Mouse (Mus musculus): Measurements from ENCODE around the gene Clcnka. TPM values are rescaled to one million over a fixed set of nuclear protein-coding genes. Genes with fewer than 3 reads are reported as not detected.
A peak's percentile ranks its signal among the peaks of the same experiment; 100 is the strongest.

The Clcnka gene
- total RNA-seq, 2 experiments from 2014 or later: not detected

DNA sequence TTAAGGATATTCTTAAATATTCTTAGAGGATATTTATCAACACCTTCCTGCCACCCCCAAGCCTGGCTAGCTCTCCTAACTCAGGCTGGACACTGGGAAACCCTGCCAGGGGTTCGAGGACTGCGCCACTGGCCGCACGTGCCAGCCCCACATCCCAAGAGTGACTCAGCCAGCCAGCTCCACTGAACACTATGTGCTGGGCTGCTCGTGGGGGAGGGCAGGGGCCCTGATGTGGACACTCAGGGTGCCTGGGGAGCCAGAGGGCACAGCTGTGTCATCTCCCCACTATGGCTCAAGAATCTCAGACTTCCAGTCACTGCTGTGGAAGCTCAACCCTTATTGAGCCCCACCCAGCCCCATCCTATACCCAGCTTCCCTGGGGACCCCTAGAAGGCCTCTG is 24.8 kb upstream of the Clcnka start:
- no peak for ATAC-seq (replicated peaks; ENCODE audit: low FRiP score, poor library complexity, severe bottlenecking)

DNA sequence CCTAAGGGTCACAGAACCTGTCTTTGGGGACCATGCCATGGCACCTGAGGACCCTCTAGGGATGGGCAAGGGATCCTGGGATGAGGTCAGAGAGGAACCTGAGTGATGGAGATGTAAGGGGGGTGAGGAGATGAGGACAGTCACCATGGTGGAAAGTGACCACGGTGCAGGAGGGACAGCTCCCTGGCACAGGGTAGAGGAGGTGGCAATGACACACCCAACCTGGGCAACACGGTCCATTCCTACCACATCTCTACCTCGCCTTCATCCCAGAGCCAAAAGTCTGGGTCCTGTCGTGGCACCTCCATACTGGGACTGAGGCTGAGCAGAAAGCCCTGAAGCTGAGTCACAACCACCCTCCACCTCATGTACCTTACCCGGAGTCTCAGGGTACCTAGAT is 24.3 kb upstream of the Clcnka start:
- ATAC-seq (replicated peaks; ENCODE audit: low FRiP score, poor library complexity, severe bottlenecking): no peak

DNA sequence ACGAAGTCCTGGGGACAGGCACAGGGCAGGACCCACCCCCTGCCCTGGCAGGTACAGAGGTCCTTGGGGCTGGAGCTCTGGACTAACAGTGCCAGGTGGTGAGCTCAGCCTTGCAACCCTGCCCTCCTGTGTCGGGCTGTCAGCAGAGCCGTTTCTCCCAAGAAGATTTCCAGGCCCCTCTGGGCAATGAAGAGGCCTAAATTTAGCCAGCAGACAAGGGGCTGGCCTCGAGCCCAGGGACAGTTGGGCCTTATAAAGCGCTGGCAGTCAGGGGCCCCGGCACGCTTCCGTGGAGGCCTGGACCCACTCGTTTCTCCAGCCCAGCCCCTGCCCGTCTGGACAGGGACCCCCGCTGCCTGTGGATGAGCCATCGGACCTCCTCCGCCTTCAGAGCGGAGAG is 22.9 kb upstream of the Clcnka start:
- ATAC-seq (replicated peaks; ENCODE audit: low FRiP score, poor library complexity, severe bottlenecking): no peak

DNA sequence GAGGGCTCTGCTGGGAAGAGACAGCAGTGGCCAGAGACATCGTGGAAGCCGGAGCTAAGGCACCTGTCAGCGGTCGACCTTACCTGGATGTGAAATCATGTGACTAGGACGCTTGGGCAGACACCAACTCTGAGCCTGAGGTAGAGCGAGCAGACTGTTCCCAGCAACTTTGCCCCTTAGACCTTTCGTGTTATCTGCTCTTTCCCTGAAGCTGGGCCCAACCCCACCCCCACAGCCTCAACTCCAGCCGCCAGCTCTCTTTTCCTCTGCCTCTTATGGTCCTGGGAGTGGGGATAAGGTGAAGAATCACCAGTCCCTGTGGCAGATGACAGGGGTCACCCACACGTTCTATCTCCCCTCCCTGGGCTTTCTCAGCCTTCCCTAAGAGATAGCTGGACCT is 22.4 kb upstream of the Clcnka start:
- no peak for ATAC-seq (replicated peaks; ENCODE audit: low FRiP score, poor library complexity, severe bottlenecking)

DNA sequence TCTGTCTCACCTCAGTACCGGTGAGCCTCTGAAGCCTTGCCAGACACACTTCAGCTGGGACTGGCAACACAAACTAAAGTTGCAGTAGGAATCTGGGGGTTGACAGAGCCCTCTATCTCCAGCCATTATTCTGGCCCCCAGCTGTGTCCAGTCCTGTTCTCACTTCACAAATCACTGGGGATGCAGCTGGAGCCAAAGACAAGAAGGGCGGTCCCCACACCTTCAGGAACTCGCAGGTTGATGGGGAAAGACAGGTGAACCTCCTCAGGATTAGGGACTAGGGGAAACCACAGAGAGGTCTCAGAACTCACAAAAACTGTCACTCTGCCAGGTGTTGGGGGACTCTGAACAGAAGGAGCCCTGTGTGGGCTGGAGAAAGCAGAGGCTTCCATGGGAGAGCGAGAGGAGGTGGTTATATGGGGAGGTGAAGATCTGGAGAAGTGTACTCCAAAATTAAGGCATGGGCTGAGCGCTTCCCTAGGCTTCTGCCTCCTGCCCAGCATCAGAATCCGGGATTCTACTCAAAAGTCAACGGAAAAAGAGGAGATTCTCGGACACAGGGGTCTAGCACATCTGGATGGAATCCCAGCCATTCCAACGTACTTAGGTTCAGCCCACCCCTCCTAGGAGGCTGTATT is 21.8 kb upstream of the Clcnka start, which contains the start of gene Hspb7:
Gene Hspb7 (plus strand): TSS at position 588 of the 638 bp plus-strand sequence.
- no peak for ATAC-seq (replicated peaks; ENCODE audit: low FRiP score, poor library complexity, severe bottlenecking)

DNA sequence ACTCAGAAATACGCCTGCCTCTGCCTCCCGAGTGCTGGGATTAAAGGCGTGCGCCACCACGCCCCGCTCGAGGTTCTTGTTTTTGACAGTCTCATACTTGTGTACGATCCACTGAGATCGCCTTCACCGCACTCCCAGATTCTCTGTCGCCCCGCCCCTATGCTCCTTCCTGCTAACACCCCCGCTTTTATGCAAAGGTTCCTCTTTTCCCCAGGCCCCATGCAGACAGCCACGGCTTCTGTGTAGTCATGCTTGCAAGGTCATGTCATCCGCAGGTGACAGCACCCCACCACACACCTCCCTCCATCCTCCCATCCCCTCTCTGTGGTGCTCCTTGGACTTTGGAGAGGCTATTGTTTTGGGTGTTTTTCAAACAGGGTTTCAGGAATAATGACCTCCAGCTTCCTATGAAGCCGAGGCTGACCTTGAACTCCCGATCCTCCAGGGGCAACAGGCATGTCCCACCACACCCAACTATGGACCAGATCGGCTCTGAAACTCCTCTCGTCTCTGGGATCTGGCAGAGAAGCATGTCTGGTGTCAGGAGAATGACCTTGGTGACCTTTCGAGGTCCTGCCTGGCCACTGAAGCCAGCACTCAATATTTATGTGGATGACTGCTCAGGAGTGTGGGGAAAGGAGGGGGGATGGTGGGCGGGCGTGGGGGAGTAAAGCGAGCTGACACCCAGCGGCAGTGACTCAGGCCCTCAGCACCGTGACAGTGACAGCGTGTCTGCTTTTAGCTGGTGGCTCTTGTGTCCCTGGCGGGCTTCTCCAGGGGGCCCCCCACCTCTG is 21.1 kb upstream of the Clcnka start:
- ATAC-seq (replicated peaks; ENCODE audit: low FRiP score, poor library complexity, severe bottlenecking): no peak

DNA sequence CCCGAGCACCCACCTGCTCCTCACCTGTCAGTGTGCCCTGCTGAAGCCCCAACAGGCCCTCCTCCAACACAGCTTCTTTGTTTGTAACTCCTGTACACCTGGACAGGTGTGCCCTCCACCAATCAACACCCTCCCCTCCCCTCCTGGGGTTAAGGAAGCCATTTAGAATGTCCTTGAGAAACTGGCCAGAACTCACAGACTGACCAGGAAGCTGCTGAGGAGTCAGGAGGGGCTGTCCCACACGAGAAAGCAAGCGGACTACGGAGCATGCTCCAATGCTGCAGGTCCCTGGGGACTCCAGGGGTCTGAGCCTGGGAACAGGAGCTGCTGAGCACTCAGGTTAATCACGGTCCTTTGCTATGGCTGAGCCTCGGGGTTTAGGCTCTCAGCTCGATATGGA is 17.4 kb upstream of the Clcnka start, which contains the start of gene Clcnkb:
Gene Clcnkb (minus strand): TSS at position 91 of the 400 bp plus-strand sequence.
- no peak for ATAC-seq (replicated peaks; ENCODE audit: low FRiP score, poor library complexity, severe bottlenecking)

DNA sequence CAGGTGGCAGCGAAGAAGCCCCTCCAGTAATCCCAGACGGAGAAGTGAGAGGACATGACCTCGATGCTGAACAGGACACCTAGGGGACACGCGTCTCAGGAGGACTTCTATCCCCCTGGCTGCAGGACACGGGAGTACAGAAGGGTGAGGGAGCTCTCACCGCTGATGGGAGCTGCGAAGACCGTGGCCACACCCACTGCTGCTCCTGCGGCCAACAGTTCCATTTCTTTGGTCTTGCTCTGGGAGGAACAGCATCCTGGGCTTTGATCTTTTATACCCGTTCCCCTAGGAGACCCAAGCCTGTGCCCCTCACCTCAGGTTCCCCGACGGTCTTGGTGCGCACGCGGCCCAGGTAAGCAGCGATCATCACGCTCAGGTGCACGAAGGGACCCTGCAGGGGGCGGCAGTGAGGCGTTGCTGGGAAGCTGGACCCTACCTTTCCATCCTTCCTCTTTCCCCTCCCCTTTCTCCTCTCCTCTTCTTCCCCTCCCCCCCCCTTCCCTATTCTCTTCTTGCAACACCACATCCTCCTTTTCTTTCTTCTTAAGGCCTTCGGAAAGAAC is 13.0 kb upstream of the Clcnka start:
- ATAC-seq (replicated peaks; ENCODE audit: low FRiP score, poor library complexity, severe bottlenecking): no peak

DNA sequence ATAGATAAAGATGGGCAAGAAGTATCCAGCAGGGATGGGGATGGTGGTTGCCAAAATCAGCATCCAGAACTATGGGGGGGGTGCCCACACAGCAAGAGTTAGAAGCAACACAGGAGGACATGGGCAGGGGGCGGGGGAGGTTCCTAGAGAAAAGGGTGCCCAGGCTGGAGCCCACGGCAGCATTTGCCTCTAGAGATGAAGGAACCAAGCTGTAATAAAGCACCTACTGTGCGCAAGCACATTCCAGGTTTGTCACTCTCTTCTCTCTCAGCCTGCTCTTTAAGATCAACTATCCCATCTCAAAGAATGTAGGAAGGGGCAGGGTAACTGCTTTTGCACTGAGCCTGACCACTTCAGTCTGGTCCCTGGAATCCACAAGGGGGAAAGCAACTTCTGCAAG is 10.1 kb upstream of the Clcnka start:
- no peak for ATAC-seq (replicated peaks; ENCODE audit: low FRiP score, poor library complexity, severe bottlenecking)

DNA sequence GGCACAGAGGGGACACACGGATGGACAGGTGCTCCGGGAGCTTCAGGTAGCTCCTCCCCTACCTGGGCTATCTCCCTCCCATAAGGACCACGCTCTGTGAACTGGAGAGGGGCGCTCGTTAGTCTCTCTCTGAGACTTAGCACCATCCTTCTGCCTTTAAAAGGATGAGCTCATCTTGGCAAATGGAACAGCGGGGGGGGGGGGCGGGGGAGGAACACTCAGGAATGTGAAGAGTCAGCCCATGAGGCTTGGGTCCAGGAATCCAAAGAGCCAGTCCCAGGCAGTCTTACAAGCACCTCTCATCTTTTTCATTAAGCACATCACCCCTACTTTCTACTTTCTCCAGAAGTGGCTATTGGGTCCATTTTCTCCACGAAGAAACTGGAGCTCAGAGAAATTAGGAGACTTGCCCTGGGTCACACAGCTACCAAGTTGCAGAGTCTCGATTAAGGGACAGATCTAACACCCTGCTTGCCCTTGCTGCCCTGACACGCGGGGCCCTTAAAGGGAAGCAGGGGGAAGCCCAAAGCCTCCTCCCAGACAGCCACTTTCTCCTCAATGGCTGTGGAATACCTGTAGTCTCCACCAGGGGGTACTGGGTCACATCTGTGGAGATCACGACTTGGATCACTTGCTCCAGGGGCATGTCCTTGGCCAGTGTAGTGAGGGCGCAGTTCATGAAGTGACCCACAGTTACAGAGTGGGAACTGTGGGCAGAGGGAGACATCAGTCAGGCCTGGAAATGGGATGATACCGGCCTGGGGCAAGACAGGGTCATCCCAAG is 8.2 kb upstream of the Clcnka start:
- ATAC-seq (replicated peaks; ENCODE audit: low FRiP score, poor library complexity, severe bottlenecking): no peak

DNA sequence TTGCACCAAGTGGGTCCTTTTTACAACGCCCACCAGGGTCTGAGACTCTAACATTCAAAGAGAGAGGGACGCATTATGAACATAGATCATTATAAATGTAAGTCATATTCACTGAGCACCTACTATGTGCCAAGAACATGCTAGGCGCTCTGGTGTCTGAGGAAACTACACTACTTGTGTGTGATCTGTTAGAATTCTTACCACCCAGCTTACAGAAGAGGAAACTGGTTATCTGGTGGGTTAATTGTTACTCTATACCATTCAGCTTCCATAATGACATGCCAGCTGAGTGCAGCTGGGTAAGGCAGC is 6.7 kb upstream of the Clcnka start:
- no peak for ATAC-seq (replicated peaks; ENCODE audit: low FRiP score, poor library complexity, severe bottlenecking)

DNA sequence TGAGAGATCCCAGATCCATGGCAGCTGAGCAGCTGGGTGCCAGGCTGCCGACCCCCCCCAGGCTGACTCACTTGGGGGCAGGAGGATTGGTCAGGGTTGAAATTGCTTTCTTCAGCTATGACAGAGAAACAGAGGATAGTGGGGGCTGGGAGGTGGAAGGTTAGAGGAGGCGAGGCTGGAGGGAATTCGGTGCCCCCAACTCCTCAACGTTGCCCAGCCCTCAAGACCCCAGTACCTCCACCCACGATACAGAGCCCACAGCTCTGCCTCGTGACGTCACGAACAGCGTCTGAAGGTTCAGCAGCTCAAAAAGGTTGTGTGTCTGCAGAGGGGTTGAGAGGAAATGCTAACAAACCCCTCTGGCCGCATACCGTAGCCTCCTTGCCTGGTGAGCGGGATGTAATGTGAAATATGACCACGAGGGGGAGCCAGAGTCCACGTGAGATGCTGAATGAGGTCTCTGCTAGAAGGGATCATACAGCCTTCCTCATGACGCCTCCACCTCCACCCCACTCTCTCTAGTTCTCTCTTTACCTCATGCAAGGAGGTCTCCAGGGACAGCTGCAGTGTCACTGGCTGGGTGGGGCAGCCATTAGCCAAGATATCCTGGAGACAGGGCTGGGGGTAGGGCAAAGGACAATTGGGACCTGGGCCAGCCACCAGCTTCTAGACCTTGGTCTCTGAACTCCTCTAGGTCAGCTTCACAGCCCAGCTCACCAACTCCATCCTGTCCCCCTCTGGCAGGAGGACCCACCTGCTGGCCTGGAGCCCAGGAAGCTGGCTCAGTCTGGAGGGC is 6.2 kb upstream of the Clcnka start:
- ATAC-seq (replicated peaks; ENCODE audit: low FRiP score, poor library complexity, severe bottlenecking): peak; percentile 79

DNA sequence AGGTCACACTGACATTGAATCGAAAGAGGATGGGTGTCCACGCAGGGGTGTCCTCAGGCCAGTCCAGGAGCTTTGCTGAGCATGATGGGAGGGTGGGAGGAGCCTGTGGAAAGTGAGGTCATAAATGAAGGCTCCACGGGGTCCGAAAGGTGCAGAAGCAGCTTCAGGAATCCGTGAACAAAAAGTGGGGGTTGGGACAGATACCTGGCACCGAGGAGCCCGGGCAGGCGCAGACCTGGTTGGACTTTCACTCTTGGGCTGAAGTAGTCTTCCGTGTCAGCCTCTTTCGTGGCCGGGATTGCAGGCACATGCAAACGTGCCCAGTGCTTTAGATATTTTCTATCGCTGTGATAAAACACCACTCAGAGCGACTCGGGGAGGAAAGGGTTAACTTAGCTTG is 1.6 kb upstream of the Clcnka start:
- ATAC-seq (replicated peaks; ENCODE audit: low FRiP score, poor library complexity, severe bottlenecking): no peak

DNA sequence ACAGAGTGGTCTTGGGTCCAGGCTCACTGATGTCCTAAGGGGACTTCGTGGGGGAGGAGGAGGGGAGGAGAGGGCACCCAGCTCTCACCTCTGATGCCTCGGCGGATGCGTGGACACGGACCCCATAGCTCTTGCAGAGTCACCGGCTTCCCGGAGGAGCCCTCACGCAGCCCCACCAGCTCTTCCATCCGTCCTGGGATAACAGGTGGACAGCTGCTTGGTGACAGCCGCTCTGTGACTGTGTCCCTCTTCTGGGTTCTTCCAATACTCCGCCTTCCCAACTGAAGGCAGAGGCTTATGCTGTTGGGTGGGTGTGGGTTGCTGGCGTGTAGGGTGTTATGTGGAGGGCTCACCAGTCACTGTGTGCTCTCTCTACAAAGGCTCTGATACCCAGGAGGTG is 663 bp downstream of the Clcnka start:
- no peak for ATAC-seq (replicated peaks; ENCODE audit: low FRiP score, poor library complexity, severe bottlenecking)

DNA sequence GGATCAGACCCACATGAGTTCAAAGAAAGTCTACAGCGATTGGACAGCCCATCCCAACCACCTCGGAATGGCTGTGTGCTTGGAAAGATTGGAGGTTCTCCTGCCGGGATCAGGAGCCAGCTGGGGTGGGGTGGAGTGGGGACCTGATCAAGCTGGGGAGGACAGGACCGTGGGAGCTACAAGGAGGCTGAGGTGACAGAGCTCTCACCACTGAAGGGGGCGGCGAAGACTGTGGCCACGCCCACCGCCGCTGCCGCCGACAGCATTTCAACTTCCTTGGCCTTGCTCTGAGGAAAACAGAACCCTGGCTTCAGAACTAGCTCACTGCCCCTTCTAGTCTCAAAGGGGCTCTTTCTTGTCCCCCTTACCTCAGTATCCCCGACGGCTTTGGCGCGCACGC is 3.8 kb downstream of the Clcnka start:
- no peak for ATAC-seq (replicated peaks; ENCODE audit: low FRiP score, poor library complexity, severe bottlenecking)

DNA sequence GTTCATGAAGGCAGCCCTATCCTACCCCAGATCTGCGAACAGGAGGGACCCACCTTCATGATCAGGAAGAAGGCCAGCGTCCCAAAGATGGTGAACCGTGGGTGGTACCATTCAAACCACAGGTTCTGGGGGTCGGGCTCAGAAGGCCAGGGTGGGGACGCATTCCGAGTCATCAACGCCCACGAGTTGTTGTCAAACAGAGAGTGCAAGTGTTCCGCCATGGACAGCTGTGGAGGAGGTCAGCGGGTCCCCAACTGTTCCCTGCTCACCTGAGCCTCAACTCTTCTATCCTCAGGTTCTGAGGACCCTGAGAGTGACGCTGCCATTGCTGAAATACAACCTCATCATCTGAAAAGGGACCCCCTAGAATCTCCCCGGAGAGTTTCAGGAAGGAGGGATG is 7.2 kb downstream of the Clcnka start:
- no peak for ATAC-seq (replicated peaks; ENCODE audit: low FRiP score, poor library complexity, severe bottlenecking)

DNA sequence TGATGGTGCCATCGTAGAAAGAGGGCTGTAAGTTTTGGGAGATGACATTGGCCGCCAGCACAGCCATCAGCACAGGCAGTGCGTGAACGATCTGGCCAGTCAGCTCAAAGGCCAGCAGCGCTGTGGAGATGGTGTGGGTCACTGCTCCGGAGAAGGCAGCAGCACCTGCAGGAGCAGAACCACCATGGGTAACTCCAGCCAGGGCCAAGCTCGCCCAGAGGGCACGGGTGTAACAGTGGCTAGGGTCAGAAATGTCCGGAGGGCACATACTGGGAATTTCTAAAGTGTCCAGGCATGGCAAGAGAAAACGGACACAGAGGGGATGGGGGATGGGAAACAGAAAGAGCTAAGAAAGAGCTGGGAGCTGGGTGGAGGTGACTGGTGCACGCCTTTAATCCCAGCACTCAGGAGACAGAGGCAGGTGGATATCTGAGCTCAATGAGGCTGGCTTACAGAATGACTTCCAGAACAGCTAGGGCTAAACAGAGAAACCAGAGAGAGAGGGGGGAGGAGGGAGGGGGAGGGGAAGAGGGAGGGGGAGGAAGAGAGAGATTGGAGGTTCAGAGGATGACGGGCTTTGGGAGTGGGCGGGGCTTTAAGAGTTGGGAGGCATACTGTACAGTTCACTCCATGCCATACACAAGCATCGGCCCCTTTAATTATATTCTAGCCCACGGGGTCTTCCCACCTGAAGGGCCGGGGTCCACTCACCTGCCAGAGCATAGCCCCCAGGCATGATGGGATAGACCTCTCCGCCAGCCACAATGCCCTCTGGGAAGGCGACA is 9.0 kb downstream of the Clcnka start:
- no peak for ATAC-seq (replicated peaks; ENCODE audit: low FRiP score, poor library complexity, severe bottlenecking)

DNA sequence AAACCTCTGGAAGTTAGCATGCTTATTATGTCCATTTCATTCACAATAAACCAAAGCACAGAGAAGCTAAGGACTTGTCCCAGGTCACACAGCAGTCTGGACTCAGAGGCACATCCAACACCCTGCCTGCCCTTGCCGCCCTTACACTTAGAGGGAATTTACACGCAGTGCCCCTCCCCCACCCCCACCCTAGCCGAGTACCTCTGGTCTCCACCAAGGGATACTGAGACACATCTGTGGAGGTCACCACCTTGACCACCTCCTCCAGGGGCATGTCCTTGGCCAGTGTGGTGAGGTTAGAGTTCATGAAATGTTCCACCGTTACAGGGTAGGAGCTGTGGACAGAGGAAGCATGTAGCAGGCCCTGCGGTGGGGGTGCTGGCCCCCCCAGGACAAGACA is 10.6 kb downstream of the Clcnka start:
- no peak for ATAC-seq (replicated peaks; ENCODE audit: low FRiP score, poor library complexity, severe bottlenecking)

All from erythroblast, adult 5-6 weeks (primary cell).